Mouse (Mus musculus) megakaryocyte, embryonic 14.5 days (primary cell): ENCODE measurements around the gene Xylt1. TPM values are rescaled to one million over a fixed set of nuclear protein-coding genes. Genes with fewer than 3 reads are reported as not detected.

ENCODE experiments used
- H3K27me3 ChIP-seq: replicated peaks from 2 replicates; pipeline ENCODE3; 2012; ENCODE audit warnings: inconsistent platforms
- H3K36me3 ChIP-seq: replicated peaks from 2 replicates; pipeline ENCODE3; 2012; ENCODE audit warnings: low read length, inconsistent platforms, mixed read lengths
- H3K4me1 ChIP-seq: 2 replicates; pipeline ENCODE4 v1.6.1; 2012; ENCODE audit warnings: inconsistent platforms
- H3K4me3 ChIP-seq: replicated peaks from 2 replicates; pipeline ENCODE3; 2012; ENCODE audit warnings: moderate library complexity, mild to moderate bottlenecking, inconsistent platforms
- H3K9me3 ChIP-seq: 2 replicates; pipeline ENCODE4 v1.6.1; 2012; ENCODE audit warnings: inconsistent platforms
- FLI1 ChIP-seq: IDR thresholded peaks from 2 replicates; pipeline ENCODE4 v1.6.1; 2012; ENCODE audit warnings: low read length, inconsistent platforms, mixed read lengths
- GATA1 ChIP-seq: IDR thresholded peaks from 3 replicates; pipeline ENCODE4 v1.6.1; 2012; ENCODE audit warnings: mixed read lengths, low read length, inconsistent platforms, borderline replicate concordance
- polyA plus RNA-seq: library from polyadenylated mRNA; stranded (reverse); fragments of >175 nt; gene quantifications from 2 replicates; pipeline ENCODE4 v1.2.3, GENCODE M21; 2012; ENCODE audit warnings: low replicate concordance; ENCODE audit not compliant: insufficient read depth

The Xylt1 gene
- polyA plus RNA-seq, 1 experiment, result 0.38 TPM

- H3K4me3 ChIP-seq, result no peak overlapping the region
- TF ChIP-seq FLI1 (no peak), GATA1 (no peak)
- H3K4me1 ChIP-seq, result no peaks in the 10 kb centered on the region
- H3K9me3 ChIP-seq, result no peaks in the 10 kb centered on the region
- H3K27me3 ChIP-seq, result no peaks in the 10 kb centered on the region
- no peaks in the 10 kb centered on the region for H3K36me3 ChIP-seq
Measured at GRCm38 (mm10) chr7:117699343-117699985, 318.7 kb downstream of the Xylt1 start.

- Histone ChIP-seq H3K4me1 (no peaks in the 10 kb centered on the region), H3K27me3 (no peaks in the 10 kb centered on the region), H3K4me3 (no peak overlapping the region), H3K36me3 (no peaks in the 10 kb centered on the region), H3K9me3 (no peaks in the 10 kb centered on the region)
- TF ChIP-seq FLI1, result no peak
- no peak for TF ChIP-seq GATA1
Measured at GRCm38 (mm10) chr7:117700066-117700465, 319.3 kb downstream of the Xylt1 start.

- Histone ChIP-seq H3K36me3 (no peaks in the 10 kb centered on the region), H3K4me3 (no peak overlapping the region), H3K27me3 (no peaks in the 10 kb centered on the region), H3K9me3 (peaks cover 8% of the 10 kb centered on the region; the same call in 1 of the 2 replicates), H3K4me1 (no peaks in the 10 kb centered on the region)
- TF ChIP-seq FLI1, result no peak
Measured at GRCm38 (mm10) chr7:117709901-117710607, 329.3 kb downstream of the Xylt1 start.

- H3K4me1 ChIP-seq, result no peaks in the 10 kb centered on the region
- H3K9me3 ChIP-seq, result peaks cover 5% of the 10 kb centered on the region; the same call in 1 of the 2 replicates
Measured at GRCm38 (mm10) chr7:117716876-117717408, 336.2 kb downstream of the Xylt1 start.

GRCm38 (mm10) chr7:117720426-117720825, 339.6 kb downstream of the Xylt1 start:
- no peak overlapping the region for H3K4me3 ChIP-seq
- TF ChIP-seq GATA1 (no peak), FLI1 (no peak)

More at GRCm38 (mm10) chr7:117716876-117717408, 336.2 kb downstream of the Xylt1 start:
- TF ChIP-seq FLI1, result no peak
- TF ChIP-seq GATA1, result no peak
- Histone ChIP-seq H3K36me3 (no peaks in the 10 kb centered on the region), H3K27me3 (peaks cover 2% of the 10 kb centered on the region), H3K4me3 (no peak overlapping the region)

More at GRCm38 (mm10) chr7:117720426-117720825, 339.6 kb downstream of the Xylt1 start:
- H3K27me3 ChIP-seq, result peaks cover 2% of the 10 kb centered on the region
- no peaks in the 10 kb centered on the region for H3K4me1 ChIP-seq
- H3K9me3 ChIP-seq, result peaks cover 11% of the 10 kb centered on the region
- no peaks in the 10 kb centered on the region for H3K36me3 ChIP-seq
